Mouse (Mus musculus): Measurements from ENCODE around the gene Ap2m1.
"Not testable (repeated sequence)": the region's sequence is repeated elsewhere in the genome, so short reads cannot be mapped to it uniquely, and the experiment has no call there.

The Ap2m1 gene

DNA sequence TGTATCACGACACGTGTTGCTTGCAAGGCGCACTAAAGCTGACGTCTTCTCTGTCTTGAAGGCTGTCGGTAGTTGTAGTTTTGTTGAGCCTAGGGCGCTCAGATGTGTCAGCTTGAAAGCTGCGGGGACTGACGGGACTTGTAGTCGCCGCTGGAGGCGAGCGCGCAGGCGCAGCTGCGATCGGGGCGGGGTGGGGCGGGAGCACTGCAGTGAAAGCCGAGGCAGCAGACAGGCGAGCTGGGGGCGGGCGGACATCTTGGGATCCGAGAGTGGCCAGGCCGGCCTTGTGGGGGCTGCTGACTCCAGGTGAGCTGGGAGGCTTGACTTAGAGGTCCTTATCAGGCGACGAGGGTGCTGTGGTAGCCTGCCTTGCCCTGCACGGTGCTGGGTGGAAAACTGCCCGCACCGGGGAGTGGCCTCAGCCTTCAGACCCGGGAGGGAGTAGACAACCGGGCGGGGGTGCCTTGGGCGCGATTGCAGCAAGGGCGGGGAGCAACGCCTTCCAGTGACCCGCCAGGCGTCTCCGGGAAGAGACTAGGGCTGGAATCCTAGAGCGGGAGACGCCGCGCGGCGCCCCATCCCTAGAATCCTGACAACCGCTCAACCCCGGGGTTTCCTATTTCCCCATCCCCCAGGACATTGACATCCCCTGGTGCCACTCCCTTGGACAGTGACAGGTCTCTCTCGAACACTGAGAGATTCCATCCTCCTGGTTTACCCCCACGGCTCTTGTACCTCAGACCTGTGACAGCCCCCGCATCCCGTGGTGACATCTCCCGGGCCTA is at the start of gene Ap2m1:
Ap2m1 (plus strand) TSS at position 183 of the 785 bp plus-strand sequence.
- DNase-seq (ENCODE audit: low spot score in 2 of 2), result peak; percentile 83 to 88

DNA sequence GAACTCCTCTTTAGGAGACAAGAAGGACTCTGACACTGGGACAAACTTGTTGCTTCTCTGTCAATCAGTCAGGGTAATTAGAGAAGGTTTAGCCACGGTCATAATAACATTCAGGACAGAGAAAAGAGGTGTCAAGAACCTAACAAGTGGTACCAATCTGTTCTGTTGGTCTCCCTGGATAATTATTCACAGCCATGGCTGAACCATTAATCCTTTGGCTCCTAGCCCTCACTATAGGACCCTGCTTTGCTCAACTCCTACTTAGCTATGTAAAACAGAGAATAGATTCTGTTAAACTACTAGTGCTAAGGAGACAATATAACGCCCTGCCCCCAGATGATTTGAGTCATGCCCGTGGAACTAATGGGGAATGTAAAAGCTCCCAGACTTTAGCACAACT is 49.2 kb upstream of the Ap2m1 start:
- no peak for DNase-seq (ENCODE audit: low spot score in 2 of 2)

DNA sequence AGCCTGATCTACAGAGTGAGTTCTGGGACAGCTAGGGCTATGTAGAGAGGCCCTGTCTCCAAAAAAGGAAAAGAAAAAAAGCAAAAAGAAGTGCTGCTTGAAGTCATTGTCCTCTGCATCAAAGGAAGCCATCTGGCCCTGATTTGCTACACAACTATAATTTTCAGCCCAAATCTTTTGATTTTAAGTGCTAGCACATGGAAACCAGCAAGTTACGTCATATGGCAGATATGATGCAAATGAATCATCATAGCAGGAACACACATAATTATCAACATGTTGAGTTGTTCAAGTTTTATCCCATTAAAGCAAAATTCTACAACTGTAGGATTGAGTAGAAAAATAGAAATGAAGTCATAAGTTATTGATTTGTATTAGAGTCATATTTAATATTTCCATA is 47.1 kb upstream of the Ap2m1 start:
- DNase-seq (ENCODE audit: low spot score in 2 of 2), result no peak

DNA sequence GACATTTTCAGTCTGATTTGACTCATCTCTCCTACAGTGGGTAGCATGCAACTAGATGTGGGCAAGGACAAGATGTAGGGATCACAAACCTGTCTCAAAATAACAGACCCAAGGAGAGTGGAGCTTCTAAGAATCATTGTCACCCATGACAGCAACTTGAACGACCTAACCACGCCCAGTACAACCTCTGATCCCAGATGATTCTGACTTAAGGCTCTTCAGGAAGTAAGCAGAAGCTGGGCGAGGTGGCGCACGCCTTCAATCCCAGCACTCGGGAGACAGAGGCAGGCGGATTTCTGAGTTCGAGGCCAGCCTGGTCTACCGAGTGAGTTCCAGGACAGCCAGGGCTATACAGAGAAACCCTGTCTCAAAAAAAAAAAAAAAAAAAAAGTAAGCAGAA is 46.5 kb upstream of the Ap2m1 start:
- DNase-seq (ENCODE audit: low spot score in 2 of 2), result not testable (repeated sequence)

DNA sequence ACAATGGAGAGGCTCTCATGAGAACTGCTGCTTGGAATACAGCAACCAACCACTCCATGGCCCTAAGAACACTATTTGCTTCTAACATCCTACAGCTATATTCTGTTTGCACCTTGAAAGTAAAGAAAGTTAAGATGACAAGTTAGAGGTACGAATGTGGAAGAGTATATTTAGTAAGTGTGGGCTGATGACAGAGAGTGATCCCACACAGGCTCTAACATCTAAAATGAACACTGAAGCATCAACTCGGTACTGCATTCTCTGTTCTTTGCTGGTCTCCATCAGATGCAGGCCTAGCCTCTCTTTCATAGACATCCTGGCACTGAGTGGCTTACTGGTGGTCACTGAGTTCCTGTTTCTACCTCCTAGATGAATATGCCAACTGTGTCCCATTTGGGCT is 46.0 kb upstream of the Ap2m1 start:
- no peak for DNase-seq (ENCODE audit: low spot score in 2 of 2)

DNA sequence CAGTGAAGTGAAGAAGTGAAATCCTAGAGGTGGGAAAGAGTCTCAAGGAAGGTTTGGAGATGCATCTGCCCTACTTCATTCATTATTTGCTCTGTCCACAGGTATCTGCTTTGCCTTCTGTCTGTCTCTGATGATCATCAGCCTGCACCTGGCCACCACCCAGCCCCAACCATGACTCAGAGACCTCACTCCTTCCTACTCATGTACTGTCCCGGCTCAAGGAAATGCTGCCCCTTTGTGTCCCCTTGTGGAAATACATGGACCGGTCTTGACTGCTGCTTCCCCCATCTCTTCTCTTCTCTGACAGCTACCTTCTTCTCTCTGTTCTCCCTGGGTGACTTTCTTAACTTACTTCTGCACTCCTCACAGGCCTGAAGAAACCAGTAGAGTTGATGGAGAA is 44.7 kb upstream of the Ap2m1 start:
- DNase-seq (ENCODE audit: low spot score in 2 of 2), result no peak

DNA sequence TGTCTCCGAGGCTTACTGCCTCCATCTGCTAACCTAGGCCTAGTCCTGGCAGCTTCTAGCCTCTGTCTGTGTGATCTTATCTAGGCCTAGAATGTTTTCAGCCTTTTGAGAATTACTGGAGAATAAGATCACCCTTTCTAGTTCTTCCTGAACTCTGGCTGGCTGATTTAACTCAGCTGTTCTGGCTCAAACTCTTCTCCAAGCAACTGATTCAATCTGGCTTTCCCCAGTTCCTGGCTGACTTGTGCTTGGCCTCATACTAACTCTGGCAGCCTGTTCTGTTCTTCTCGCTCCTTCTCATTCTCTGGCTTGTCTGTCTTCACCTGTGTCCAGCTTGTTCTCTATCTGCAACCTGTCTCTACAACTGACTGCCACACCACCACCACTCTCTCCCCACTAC is 44.0 kb upstream of the Ap2m1 start:
- no peak for DNase-seq (ENCODE audit: low spot score in 2 of 2)

DNA sequence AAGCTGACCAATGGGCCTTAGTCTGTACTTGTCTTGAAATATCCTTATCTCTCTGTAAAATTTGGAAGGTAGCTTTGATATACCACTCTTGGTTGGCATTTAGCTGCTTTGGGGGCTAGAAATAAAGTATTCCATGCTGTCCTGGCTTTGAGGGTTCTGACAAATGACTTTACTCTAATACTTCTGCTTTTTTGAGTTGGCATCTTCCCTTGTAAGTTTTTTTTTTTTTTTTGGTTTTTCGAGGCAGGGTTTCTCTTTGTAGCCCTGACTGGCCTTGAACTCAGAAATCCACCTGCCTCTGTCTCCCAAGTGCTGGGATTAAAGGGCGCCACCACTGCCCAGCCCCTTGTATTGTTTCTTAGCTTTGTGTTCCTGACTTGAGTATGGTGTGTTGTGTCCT is 41.8 kb upstream of the Ap2m1 start:
- no peak for DNase-seq (ENCODE audit: low spot score in 2 of 2)

DNA sequence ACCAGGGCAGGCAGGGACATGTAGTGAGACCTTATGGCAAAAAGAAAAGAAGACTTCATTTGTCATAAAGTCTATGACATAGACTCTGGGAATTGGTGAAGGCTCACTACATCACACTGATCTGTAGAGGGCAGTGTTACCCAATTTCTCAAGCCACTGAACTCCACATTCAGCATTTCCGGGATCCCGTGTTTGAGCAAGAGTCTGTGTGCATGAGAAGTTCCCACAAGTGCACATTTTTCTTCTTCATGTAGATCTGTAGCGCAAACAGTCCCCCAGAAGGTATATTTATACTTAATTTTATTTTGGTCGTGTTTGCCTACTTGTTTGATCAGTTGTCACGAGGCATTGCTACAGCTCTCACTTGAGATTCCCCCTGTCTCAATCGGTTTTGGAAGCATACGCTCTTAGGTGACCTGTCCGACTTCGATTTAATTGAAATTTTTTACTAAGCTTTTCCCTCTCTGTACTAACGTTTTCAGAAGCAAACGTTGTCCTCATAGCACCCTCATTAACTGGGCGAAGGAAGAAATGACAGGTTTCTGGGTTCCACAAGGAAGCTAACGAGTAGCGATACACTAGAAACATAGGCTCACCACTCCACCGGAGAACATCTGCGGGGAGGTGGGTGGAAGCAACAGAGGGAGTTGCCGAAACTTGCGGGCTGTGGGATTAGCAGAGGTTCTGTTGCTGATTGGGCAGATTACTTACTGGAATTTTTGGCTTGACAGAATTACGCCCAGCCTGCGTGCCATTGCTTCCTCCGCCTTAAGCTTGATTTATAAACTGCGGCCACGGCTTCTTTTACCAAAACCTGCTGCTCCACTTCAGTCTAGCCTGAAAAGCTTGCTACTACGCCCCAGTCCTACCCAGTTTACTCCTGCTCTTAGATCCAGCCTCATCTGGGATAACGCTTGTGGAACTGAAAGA is 38.3 kb upstream of the Ap2m1 start:
- peak in 1 of 2 experiments; percentile 32 for DNase-seq (ENCODE audit: low spot score in 2 of 2)

DNA sequence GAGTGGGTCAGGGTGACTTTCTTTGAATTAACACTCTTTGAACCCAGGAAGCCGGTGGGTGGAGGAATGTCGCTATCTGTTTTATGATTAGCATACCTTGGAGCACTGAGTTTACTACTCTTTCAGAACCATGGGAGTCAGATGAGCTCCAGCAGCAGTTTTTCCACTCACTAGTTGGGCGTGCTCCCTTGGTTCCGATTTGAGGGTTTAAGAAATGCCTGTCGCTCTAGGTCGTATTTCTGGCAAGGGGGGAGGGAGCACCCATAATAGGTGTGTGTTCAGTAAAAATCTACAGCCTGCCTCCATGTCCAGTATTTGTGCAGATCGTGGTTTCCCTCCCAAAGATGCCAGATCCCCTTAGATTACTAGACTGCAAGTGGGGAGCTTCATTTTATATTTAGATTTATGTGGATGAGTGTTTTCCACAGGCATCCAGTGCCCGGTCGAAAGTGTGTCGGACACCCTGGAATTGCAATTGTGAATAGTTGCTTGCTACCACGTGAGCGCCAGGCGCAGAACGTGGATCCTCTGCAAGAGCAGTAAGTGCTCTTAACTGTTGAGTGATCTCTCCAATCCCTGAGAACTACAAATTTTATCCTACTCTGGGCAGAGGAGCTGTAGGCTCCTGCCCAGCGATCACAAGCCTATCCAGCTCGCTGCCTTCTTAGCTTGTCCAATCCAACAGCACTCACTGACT is 37.1 kb upstream of the Ap2m1 start:
- no peak for DNase-seq (ENCODE audit: low spot score in 2 of 2)

DNA sequence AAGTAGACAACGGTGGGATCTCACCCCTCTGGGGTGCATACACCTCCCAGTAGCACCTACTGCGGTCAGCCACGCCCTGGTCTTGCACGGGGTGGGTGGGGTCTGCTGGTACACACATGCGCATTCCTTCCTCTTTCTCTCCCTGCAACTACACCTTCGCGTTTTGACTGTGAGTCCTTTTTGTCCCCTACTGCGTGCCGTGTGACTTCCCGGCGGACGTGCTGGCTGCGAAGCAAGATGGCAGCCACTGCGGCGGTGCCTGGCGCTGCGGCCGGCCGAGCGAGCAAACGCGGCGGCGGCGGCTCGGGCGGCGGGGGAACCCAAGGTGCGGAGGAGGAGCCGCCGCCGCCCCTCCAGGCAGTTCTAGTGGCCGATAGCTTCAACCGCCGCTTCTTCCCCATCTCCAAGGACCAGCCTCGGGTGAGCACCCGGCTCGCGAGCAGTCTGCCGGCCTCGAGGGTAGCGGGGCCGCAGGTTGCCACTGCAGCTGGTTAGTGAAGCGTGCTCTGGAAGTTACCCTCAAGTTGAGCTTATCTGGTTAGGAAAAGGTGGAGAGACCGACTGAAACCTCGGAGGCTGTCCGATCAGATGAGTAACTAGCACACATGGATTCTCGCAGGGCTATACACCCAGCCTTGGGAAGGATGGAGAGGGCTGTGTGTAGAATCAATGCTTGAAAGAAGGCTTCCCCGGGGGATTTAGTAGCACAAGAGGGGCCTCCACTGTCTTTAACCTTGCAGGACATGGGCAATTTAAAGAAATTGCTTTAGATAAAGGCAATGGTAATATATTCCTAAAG is 36.4 kb upstream of the Ap2m1 start, which contains the start of gene Eif2b5:
Eif2b5 (plus strand) TSS at position 141 of the 799 bp plus-strand sequence.
- peak; percentile 84 for DNase-seq (ENCODE audit: low spot score in 2 of 2)

DNA sequence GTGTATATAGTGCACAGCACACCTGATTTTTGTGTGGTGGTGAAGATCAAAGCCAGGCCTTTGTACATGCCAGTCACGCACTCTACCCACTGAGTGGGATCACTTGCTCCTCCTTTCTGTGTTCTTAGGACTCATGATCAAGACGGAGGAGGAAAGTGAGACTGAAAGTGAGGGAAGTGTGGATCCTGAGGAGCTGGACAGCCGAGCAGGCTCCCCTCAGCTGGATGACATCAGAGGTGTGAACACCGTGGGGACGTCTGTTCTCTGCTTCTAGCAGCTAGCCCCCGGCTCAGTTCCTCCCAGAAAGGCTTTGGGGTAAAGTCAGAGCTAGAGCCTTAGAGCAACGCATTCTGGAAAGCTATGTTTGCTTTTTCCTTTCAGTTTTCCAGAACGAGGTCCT is 29.3 kb upstream of the Ap2m1 start:
- no peak for DNase-seq (ENCODE audit: low spot score in 2 of 2)

DNA sequence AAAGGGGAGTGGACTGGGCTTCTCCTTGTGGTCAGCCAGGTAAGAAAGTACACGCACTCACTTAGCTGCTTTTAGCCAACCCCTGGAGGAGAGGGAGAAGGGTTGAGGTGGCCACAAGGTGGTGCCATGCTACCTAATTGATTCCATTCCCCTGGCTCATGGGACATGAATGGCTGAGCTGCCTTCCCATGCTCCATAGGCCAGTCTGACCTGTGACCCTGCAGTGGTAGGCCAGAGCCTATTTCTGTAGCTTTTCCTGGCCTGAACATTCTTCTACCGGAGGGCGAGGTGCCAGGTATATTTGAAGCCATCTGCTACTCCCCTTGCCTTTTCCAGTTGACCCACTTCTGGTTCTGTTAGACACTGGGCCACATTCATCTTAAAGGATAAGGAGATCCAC is 25.9 kb upstream of the Ap2m1 start:
- DNase-seq (ENCODE audit: low spot score in 2 of 2), result no peak

DNA sequence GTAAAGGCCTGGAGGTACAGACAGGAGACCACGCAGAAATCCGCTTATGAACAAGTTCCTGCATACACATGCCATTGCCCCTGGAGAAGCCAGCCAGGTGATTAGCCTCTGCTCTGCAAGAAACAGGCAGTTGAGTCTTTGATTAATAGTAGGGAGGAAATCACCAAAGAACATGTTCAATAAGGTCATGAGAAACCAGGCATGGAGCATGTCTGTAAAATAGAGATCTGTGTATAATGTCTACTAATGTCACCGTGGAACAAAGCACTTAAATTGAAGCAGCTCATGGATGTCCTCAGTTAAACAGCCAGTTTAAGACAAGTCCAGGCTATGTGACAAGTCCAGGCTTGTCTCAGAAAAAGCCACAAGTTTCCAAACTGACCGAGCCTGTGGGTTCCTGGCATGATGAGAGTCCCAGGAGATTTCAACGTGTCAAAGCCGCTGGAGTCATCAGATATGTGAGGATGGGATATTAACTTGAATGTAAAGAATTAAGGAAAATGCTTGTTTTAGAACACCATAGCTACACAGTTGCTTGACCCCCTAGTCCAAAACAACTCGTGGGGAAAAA is 23.9 kb upstream of the Ap2m1 start:
- no peak for DNase-seq (ENCODE audit: low spot score in 2 of 2)

DNA sequence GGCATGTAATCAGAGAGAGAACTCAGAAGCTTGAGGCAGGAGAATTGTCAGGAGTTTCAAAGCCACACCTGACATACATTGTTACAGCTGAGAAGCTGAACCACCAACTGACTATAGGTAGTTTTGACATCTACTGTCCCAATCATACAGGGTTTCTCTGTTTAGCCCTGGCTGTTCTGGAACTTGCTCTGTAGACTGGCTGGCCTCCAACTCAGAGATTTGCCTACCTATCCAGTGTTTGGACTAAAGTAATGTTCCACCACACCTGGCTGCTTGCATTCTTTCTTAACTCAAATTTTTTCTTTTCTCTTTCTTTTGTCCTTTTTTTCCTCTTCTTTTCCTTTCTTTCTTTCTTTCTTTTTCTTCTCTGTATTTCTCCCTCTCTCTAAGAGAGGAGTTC is 19.2 kb upstream of the Ap2m1 start:
- no peak for DNase-seq (ENCODE audit: low spot score in 2 of 2)

DNA sequence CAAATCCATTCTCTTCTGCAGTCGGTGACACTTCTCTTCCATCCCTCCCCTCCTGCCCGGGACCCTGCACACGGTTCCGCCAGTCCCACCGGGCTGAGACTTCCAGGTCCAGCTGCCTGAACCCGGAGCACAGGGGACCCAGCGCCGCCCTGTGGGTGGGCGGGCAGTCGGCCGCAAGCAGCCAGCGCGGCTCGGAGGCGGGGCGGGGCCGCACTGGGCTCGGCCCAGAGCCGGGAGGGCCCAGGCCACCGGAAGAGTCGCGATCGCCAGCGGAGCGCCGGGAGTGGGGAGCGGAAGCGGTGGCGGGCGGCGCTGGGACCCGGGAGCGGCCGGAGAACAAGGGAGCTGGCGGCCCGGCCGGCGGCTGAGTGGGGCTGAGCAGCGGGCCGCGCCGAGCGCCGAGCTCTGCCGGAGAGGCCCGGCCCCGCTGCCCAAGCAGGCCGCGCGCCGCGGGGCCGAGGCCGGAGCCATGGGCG is 18.5 kb upstream of the Ap2m1 start, which contains the start of gene Dvl3:
Dvl3 (plus strand) TSS at position 257 of the 476 bp plus-strand sequence.
- peak; percentile 80 to 82 for DNase-seq (ENCODE audit: low spot score in 2 of 2)

DNA sequence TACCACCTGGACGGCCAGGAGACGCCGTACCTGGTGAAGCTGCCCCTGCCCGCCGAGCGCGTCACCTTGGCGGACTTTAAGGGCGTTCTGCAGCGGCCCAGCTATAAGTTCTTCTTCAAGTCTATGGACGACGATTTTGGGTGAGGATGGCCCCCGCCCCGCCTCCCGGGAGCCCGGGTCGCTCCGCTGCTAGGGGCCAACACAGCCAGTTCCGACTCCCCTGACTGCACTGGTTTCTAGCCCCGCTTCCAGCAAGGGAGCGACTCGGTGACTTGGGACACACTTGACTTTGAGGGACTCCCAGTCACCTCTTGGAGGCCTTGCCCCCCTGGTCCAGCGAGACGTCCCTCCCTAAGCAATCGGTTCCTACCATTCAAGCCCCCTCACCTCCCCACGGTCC is 18.1 kb upstream of the Ap2m1 start:
- no peak for DNase-seq (ENCODE audit: low spot score in 2 of 2)

DNA sequence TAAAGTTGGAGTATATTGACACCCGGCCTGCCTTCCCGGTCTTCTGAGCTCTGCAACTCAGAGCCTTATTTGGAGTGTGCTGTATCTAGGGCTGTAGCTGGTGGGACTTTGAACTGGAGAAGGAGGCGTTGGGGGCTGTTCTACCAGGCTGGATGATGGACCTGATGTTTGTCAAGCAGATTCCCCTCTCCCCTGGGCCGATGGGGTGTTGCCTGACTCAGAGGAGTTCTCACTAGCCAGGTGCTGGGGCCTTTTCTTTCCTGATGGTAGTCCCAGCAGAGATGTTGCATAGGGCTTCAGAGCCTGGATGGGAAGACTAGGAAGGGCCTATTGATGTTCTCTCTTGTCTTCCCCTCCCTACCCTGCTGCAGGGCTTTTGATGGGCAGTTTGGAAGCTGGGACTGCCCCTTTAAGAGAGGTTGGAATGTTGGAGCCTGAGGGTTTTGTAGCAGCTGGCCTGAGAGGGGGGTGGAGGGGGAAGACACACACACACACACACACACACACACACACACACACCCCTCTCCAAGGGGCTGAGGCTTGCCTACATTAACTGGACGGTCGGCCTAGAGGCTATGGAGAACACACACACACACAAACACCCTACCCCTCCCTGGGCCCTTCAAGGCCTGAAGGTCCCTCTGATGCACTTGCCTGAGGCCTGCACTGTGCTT is 17.4 kb upstream of the Ap2m1 start:
- no peak for DNase-seq (ENCODE audit: low spot score in 2 of 2)

DNA sequence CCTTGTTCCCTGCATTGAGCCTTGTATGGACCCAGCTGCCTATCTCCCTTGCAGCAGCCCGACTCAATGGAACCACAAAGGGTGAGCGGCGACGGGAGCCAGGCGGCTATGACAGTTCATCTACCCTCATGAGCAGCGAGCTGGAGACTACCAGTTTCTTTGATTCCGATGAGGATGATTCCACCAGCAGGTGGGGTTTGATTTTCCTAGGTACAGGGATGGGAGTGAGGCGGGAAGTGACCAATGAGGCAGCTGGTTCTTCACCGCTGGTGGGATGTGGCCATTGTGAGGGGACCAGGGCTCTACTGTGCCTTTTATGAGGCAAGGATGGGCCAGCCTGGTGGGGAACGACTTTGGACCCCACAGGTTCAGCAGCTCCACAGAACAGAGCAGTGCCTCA is 11.4 kb upstream of the Ap2m1 start:
- no peak for DNase-seq (ENCODE audit: low spot score in 2 of 2)

DNA sequence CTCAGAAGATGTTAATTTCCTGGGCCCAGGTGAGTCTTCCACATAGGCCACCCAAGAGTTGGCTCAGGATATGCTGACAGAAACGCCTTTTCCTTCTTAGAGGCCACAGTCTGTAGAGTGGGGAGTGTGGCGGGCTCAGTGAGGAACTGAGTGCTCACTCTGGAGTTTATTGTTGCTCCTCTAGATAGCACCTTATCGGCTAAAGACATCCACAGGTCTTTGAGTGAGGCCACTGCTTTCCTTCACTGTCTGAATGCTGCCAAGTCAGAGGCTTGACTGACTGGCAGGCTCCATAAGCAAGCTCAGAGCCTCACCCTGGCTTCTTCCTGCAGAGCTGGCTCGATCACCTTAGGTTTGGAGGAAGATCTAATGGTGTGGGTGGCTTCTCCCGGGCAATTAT is 6.5 kb upstream of the Ap2m1 start:
- DNase-seq (ENCODE audit: low spot score in 2 of 2), result no peak
